Mouse (Mus musculus): Measurements from ENCODE around the gene Chadl. TPM values are rescaled to one million over a fixed set of nuclear protein-coding genes. Genes with fewer than 3 reads are reported as not detected.

Gene Chadl
- polyA plus RNA-seq, 1 experiment from 2014 or later = 1.2 TPM

- Histone ChIP-seq H3K27ac (ENCODE audit: low read length) (peak overlapping the region; percentile 47), H3K4me3 (ENCODE audit: low read length) (peak overlapping the region; percentile 94), H3K27me3 (ENCODE audit: control insufficient read depth, insufficient read depth, low read length) (no peaks in the 10 kb centered on the region), H3K4me1 (ENCODE audit: control insufficient read depth, insufficient read depth, low read length) (peaks cover 13% of the 10 kb centered on the region), H3K9me3 (replicated peaks; ENCODE audit: control insufficient read depth, low read length) (no peaks in the 10 kb centered on the region), H3K36me3 (ENCODE audit: control insufficient read depth, insufficient read depth) (no peaks in the 10 kb centered on the region), H3K9ac (ENCODE audit: low read length) (peak overlapping the region; percentile 94), H3K4me2 (ENCODE audit: low read depth, low read length) (peak overlapping the region; percentile 89)
- peak; percentile 41 for ATAC-seq (replicated peaks; ENCODE audit: extremely low read depth, insufficient read depth, low FRiP score)
- WGBS = under 1% methylated on average over 49 of the region's 49 CpGs
These were observed 32.2 kb upstream of the Chadl start for GRCm38 (mm10) chr15:81729241-81729791.

DNA sequence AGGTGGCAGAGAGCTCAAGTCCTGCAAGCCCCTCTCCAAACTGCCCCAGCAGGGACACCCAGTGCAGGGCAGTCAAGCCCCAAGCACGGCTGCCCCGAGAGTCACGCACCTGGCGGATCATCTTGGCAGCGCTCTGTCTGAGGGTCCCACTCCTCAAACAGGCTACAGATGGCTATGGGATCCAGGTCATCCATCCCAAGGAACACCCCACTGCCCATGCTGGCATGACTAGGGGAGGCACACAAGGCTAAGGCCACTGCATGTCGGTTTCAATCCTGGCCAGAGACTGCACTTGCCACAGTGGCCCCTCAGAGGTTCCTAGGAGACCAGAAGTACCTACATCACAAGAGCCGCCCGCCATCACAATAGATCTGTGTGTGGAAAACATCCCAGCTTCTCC lies 28.9 kb upstream of the Chadl start:
- ATAC-seq (replicated peaks; ENCODE audit: extremely low read depth, insufficient read depth, low FRiP score) = no peak
- WGBS = 91% methylated on average over 8 of the region's 8 CpGs
- H3K27me3 ChIP-seq (ENCODE audit: control insufficient read depth, insufficient read depth, low read length) = no peaks in the 10 kb centered on the region
- H3K9ac ChIP-seq (ENCODE audit: low read length) = no peak overlapping the region
- peaks cover 23% of the 10 kb centered on the region for H3K36me3 ChIP-seq (ENCODE audit: control insufficient read depth, insufficient read depth)
- H3K4me3 ChIP-seq (ENCODE audit: low read length) = no peak overlapping the region
- H3K4me2 ChIP-seq (ENCODE audit: low read depth, low read length) = no peak overlapping the region
- H3K27ac ChIP-seq (ENCODE audit: low read length) = no peak overlapping the region
- no peaks in the 10 kb centered on the region for H3K9me3 ChIP-seq (replicated peaks; ENCODE audit: control insufficient read depth, low read length)
- peaks cover 13% of the 10 kb centered on the region for H3K4me1 ChIP-seq (ENCODE audit: control insufficient read depth, insufficient read depth, low read length)

DNA sequence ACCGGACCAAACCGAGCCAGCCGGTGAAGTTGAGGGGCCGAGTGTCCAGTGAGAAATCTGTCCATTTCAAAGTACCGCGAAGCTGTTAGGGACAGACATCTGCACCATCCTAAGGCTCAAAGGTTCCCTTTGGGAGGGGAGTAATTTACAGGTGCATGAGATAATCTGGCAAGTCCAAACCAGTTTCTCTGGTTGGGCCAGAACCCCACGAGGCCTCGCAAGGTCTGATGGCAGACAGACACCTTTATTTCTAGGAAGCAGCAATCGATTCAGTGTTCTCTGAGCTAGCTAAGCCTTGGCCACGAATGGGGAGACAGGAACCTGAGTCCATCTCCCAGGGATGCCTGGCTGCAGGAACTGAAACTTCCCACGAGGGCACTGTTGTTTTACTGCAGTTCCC lies 26.6 kb upstream of the Chadl start:
- Histone ChIP-seq H3K27me3 (ENCODE audit: control insufficient read depth, insufficient read depth, low read length) (no peaks in the 10 kb centered on the region), H3K36me3 (ENCODE audit: control insufficient read depth, insufficient read depth) (peaks cover 39% of the 10 kb centered on the region), H3K27ac (ENCODE audit: low read length) (no peak overlapping the region), H3K9me3 (replicated peaks; ENCODE audit: control insufficient read depth, low read length) (no peaks in the 10 kb centered on the region), H3K9ac (ENCODE audit: low read length) (no peak overlapping the region), H3K4me3 (ENCODE audit: low read length) (no peak overlapping the region), H3K4me1 (ENCODE audit: control insufficient read depth, insufficient read depth, low read length) (peaks cover 9% of the 10 kb centered on the region), H3K4me2 (ENCODE audit: low read depth, low read length) (no peak overlapping the region)
- WGBS = 89% methylated on average over 11 of the region's 11 CpGs
- ATAC-seq (replicated peaks; ENCODE audit: extremely low read depth, insufficient read depth, low FRiP score) = no peak

DNA sequence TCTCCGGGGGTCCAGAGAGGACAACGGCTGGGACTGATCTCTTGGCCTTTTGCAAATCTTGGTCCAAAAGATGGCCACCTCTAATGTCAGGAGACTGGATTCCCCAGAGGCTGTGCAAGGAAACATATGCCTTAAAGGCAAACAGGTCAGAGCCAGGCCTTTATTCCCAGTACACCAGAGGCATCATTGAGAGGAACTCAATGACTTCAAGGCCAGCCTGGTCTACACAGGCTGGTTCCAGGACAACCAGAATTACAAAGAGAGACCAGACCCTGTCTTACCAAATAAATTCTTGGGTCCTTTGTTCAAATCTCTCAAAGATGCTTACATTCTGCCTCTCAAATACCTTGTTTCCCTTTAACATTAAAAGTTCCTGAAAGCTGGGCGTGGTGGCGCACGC lies 25.3 kb upstream of the Chadl start:
- no peak overlapping the region for H3K9ac ChIP-seq (ENCODE audit: low read length)
- H3K36me3 ChIP-seq (ENCODE audit: control insufficient read depth, insufficient read depth) = peaks cover 42% of the 10 kb centered on the region

DNA sequence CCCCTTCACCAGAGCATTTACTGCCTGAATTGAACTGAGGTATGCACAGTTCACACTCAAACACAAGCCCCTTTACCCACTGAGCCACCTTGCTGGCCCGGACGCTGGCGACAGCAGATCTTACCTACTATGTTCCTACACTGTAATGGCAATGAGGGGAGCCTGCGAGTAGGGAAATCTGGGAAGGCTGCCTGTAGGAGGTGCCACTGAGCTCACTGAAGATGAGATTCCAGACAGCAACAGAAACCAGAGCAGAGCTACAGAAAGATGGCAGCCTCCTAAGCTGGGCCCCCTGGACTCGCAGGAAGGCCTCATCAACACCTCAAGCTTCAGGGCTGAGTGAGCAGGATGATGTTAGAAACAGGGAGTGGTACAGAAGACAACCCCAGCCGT lies 22.0 kb upstream of the Chadl start:
- Histone ChIP-seq H3K9me3 (replicated peaks; ENCODE audit: control insufficient read depth, low read length) (no peaks in the 10 kb centered on the region), H3K27me3 (ENCODE audit: control insufficient read depth, insufficient read depth, low read length) (no peaks in the 10 kb centered on the region), H3K4me3 (ENCODE audit: low read length) (no peak overlapping the region), H3K4me2 (ENCODE audit: low read depth, low read length) (no peak overlapping the region), H3K36me3 (ENCODE audit: control insufficient read depth, insufficient read depth) (peaks cover 56% of the 10 kb centered on the region), H3K9ac (ENCODE audit: low read length) (no peak overlapping the region), H3K27ac (ENCODE audit: low read length) (no peak overlapping the region), H3K4me1 (ENCODE audit: control insufficient read depth, insufficient read depth, low read length) (no peaks in the 10 kb centered on the region)
- WGBS = 87% methylated on average over 6 of the region's 6 CpGs
- ATAC-seq (replicated peaks; ENCODE audit: extremely low read depth, insufficient read depth, low FRiP score) = no peak

More for the DNA sequence above, 25.3 kb upstream of the Chadl start:
- Histone ChIP-seq H3K27ac (ENCODE audit: low read length) (no peak overlapping the region), H3K27me3 (ENCODE audit: control insufficient read depth, insufficient read depth, low read length) (no peaks in the 10 kb centered on the region), H3K4me1 (ENCODE audit: control insufficient read depth, insufficient read depth, low read length) (no peaks in the 10 kb centered on the region), H3K9me3 (replicated peaks; ENCODE audit: control insufficient read depth, low read length) (no peaks in the 10 kb centered on the region), H3K4me3 (ENCODE audit: low read length) (no peak overlapping the region), H3K4me2 (ENCODE audit: low read depth, low read length) (no peak overlapping the region)
- 93% methylated on average over 5 of the region's 5 CpGs for WGBS
- no peak for ATAC-seq (replicated peaks; ENCODE audit: extremely low read depth, insufficient read depth, low FRiP score)

DNA sequence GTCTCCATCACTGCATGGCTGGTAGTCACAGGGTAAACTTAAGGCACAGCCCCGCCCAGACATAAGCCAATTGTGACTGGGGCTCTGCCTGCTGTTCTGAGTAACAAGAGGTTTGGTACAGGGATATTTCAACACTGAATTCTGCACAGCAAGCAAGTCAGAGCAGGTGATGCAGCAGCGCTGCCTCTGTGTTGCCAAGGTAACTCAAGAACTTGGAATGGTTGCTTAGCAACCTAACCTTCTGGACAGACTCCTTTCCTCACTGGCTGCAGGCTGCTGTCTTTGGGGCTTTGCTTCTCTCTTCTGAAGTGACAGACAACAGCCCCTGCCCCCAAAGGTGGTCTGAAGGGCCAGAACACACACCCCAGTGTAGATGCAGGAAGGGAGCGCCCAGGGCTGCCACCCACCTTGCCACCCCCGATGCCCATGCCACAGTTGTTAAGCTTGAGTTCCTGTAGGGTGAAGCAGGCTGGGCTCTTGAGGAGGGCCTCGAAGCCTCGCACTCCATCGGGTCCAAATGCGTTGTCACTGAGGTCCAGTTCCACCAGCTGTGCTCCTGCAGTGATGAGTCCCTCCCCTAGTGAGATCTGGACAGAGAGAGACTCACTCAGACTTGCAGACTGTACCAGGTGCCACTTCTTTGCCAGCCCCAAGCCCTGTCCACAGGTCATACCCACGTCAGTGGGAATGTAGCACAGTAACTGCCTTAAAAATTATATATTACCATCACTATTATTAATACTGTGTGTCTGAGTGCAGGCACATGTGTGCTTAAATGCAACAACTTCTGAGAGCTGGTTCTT lies 21.4 kb upstream of the Chadl start:
- ATAC-seq (replicated peaks; ENCODE audit: extremely low read depth, insufficient read depth, low FRiP score) = no peak
- no peaks in the 10 kb centered on the region for H3K9me3 ChIP-seq (replicated peaks; ENCODE audit: control insufficient read depth, low read length)
- H3K9ac ChIP-seq (ENCODE audit: low read length) = no peak overlapping the region
- no peak overlapping the region for H3K4me2 ChIP-seq (ENCODE audit: low read depth, low read length)
- no peaks in the 10 kb centered on the region for H3K4me1 ChIP-seq (ENCODE audit: control insufficient read depth, insufficient read depth, low read length)
- no peak overlapping the region for H3K27ac ChIP-seq (ENCODE audit: low read length)
- 93% methylated on average over 9 of the region's 9 CpGs for WGBS
- H3K4me3 ChIP-seq (ENCODE audit: low read length) = no peak overlapping the region
- peaks cover 57% of the 10 kb centered on the region for H3K36me3 ChIP-seq (ENCODE audit: control insufficient read depth, insufficient read depth)
- no peaks in the 10 kb centered on the region for H3K27me3 ChIP-seq (ENCODE audit: control insufficient read depth, insufficient read depth, low read length)

- WGBS = 70% methylated on average over 6 of the region's 6 CpGs
- Histone ChIP-seq H3K9ac (ENCODE audit: low read length) (no peak overlapping the region), H3K27ac (ENCODE audit: low read length) (no peak overlapping the region), H3K9me3 (replicated peaks; ENCODE audit: control insufficient read depth, low read length) (no peaks in the 10 kb centered on the region), H3K27me3 (ENCODE audit: control insufficient read depth, insufficient read depth, low read length) (no peaks in the 10 kb centered on the region), H3K4me2 (ENCODE audit: low read depth, low read length) (no peak overlapping the region), H3K36me3 (ENCODE audit: control insufficient read depth, insufficient read depth) (peaks cover 62% of the 10 kb centered on the region), H3K4me3 (ENCODE audit: low read length) (no peak overlapping the region), H3K4me1 (ENCODE audit: control insufficient read depth, insufficient read depth, low read length) (no peaks in the 10 kb centered on the region)
- ATAC-seq (replicated peaks; ENCODE audit: extremely low read depth, insufficient read depth, low FRiP score) = no peak
These were observed 16.7 kb upstream of the Chadl start for GRCm38 (mm10) chr15:81713742-81714141.

DNA sequence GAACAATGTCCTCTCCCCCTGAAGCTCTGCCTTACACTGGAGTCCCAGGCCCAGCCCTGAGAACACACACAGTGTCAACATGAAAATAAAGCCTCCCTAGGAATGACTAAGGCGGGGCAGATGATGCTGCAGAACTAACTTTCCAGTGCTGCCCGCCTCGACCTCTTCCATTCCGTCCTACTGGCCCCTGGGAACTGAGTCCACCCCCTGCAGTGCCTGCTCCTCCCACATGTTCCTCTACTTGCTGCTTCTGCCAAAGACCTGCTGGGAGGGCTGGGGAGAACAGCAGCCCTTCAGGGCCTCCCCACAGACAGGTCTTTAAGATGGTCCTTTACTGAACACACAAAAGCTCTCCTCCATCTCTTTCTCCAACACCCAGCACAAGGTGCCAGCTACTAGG lies 13.7 kb upstream of the Chadl start:
- Histone ChIP-seq H3K4me1 (ENCODE audit: control insufficient read depth, insufficient read depth, low read length) (no peaks in the 10 kb centered on the region), H3K27ac (ENCODE audit: low read length) (no peak overlapping the region), H3K27me3 (ENCODE audit: control insufficient read depth, insufficient read depth, low read length) (no peaks in the 10 kb centered on the region), H3K9ac (ENCODE audit: low read length) (no peak overlapping the region), H3K9me3 (replicated peaks; ENCODE audit: control insufficient read depth, low read length) (no peaks in the 10 kb centered on the region), H3K4me2 (ENCODE audit: low read depth, low read length) (no peak overlapping the region), H3K36me3 (ENCODE audit: control insufficient read depth, insufficient read depth) (peaks cover 66% of the 10 kb centered on the region), H3K4me3 (ENCODE audit: low read length) (no peak overlapping the region)
- ATAC-seq (replicated peaks; ENCODE audit: extremely low read depth, insufficient read depth, low FRiP score) = no peak
- 78% methylated on average over 4 of the region's 4 CpGs for WGBS

GRCm38 (mm10) chr15:81709686-81710085 lies 12.6 kb upstream of the Chadl start:
- Histone ChIP-seq H3K9ac (ENCODE audit: low read length) (no peak overlapping the region), H3K27me3 (ENCODE audit: control insufficient read depth, insufficient read depth, low read length) (no peaks in the 10 kb centered on the region), H3K36me3 (ENCODE audit: control insufficient read depth, insufficient read depth) (peaks cover 73% of the 10 kb centered on the region), H3K4me3 (ENCODE audit: low read length) (no peak overlapping the region), H3K9me3 (replicated peaks; ENCODE audit: control insufficient read depth, low read length) (no peaks in the 10 kb centered on the region), H3K4me2 (ENCODE audit: low read depth, low read length) (no peak overlapping the region), H3K4me1 (ENCODE audit: control insufficient read depth, insufficient read depth, low read length) (no peaks in the 10 kb centered on the region), H3K27ac (ENCODE audit: low read length) (no peak overlapping the region)
- WGBS = 100% methylated on average over 1 of the region's 1 CpGs
- ATAC-seq (replicated peaks; ENCODE audit: extremely low read depth, insufficient read depth, low FRiP score) = no peak; the same call in 1 of the 2 replicates
